Mouse (Mus musculus): ENCODE results near the gene Magoh. TPM values are rescaled to one million over a fixed set of nuclear protein-coding genes. Genes with fewer than 3 reads are reported as not detected.
A peak's percentile ranks its signal among the peaks of the same experiment; 100 is the strongest.

The Magoh gene
- total and polyA plus RNA-seq, 3 experiments: 38.8 to 43.2 (median 40.2) TPM

- Histone ChIP-seq H3K27ac (no peak overlapping the region), H3K4me1 (ENCODE audit: control insufficient read depth, insufficient read depth, low read length) (no peaks in the 10 kb centered on the region), H3K36me3 (ENCODE audit: control insufficient read depth, insufficient read depth, low read length) (no peaks in the 10 kb centered on the region), H3K9ac (ENCODE audit: low read depth, low read length) (no peak overlapping the region), H3K4me3 (no peak overlapping the region), H3K79me2 (replicated peaks; ENCODE audit: control insufficient read depth, insufficient read depth, low read length) (no peaks in the 10 kb centered on the region), H3K27me3 (ENCODE audit: control insufficient read depth, insufficient read depth, low read length) (no peaks in the 10 kb centered on the region)
- DNase-seq: no peak
- 67% methylated on average over 2 of the region's 2 CpGs for WGBS
- TF ChIP-seq CTCF (IDR thresholded peaks at IDR 0.05): no peak
- TF ChIP-seq EP300 (IDR thresholded peaks at IDR 0.05; ENCODE audit: insufficient read depth, low read depth, low read length): no peak
- TF ChIP-seq POLR2A (IDR thresholded peaks at IDR 0.05; ENCODE audit: insufficient read depth, low read depth, low read length): no peak
- intact Hi-C loops (cut with DNase I): no loop called here
Observed at GRCm38 (mm10) chr4:107928269-107928668, 48.7 kb downstream of the Magoh start.

- WGBS: 80% methylated on average over 2 of the region's 2 CpGs
- H3K9ac ChIP-seq (ENCODE audit: low read depth, low read length): no peak overlapping the region
- H3K27ac ChIP-seq: no peak overlapping the region
- no peaks in the 10 kb centered on the region for H3K4me1 ChIP-seq (ENCODE audit: control insufficient read depth, insufficient read depth, low read length)
- no peak for DNase-seq
- H3K4me3 ChIP-seq: no peak overlapping the region
- H3K79me2 ChIP-seq (replicated peaks; ENCODE audit: control insufficient read depth, insufficient read depth, low read length): no peaks in the 10 kb centered on the region
- TF ChIP-seq EP300 (IDR thresholded peaks at IDR 0.05; ENCODE audit: insufficient read depth, low read depth, low read length): no peak
- TF ChIP-seq POLR2A (IDR thresholded peaks at IDR 0.05; ENCODE audit: insufficient read depth, low read depth, low read length): no peak
- TF ChIP-seq CTCF (IDR thresholded peaks at IDR 0.05): no peak
- no peaks in the 10 kb centered on the region for H3K27me3 ChIP-seq (ENCODE audit: control insufficient read depth, insufficient read depth, low read length)
- H3K36me3 ChIP-seq (ENCODE audit: control insufficient read depth, insufficient read depth, low read length): no peaks in the 10 kb centered on the region
- intact Hi-C loops (cut with DNase I): no loop called here
Observed at GRCm38 (mm10) chr4:107928726-107929125, 49.2 kb downstream of the Magoh start.

- no peaks in the 10 kb centered on the region for H3K79me2 ChIP-seq (replicated peaks; ENCODE audit: control insufficient read depth, insufficient read depth, low read length)
- TF ChIP-seq POLR2A (IDR thresholded peaks at IDR 0.05; ENCODE audit: insufficient read depth, low read depth, low read length): no peak
- H3K4me1 ChIP-seq (ENCODE audit: control insufficient read depth, insufficient read depth, low read length): no peaks in the 10 kb centered on the region
- no peaks in the 10 kb centered on the region for H3K36me3 ChIP-seq (ENCODE audit: control insufficient read depth, insufficient read depth, low read length)
- H3K27me3 ChIP-seq (ENCODE audit: control insufficient read depth, insufficient read depth, low read length): no peaks in the 10 kb centered on the region
- WGBS: 75% methylated on average over 3 of the region's 3 CpGs
- H3K4me3 ChIP-seq: no peak overlapping the region
- H3K9ac ChIP-seq (ENCODE audit: low read depth, low read length): no peak overlapping the region
- no peak overlapping the region for H3K27ac ChIP-seq
- no peak for DNase-seq
- intact Hi-C loops (cut with DNase I): no loop called here
Observed at GRCm38 (mm10) chr4:107931453-107931852, 51.9 kb downstream of the Magoh start.

GRCm38 (mm10) chr4:107933239-107933638 lies 53.7 kb downstream of the Magoh start:
- Histone ChIP-seq H3K36me3 (ENCODE audit: control insufficient read depth, insufficient read depth, low read length) (no peaks in the 10 kb centered on the region), H3K27ac (no peak overlapping the region), H3K79me2 (replicated peaks; ENCODE audit: control insufficient read depth, insufficient read depth, low read length) (no peaks in the 10 kb centered on the region), H3K4me1 (ENCODE audit: control insufficient read depth, insufficient read depth, low read length) (peaks cover 3% of the 10 kb centered on the region), H3K27me3 (ENCODE audit: control insufficient read depth, insufficient read depth, low read length) (no peaks in the 10 kb centered on the region), H3K4me3 (no peak overlapping the region), H3K9ac (ENCODE audit: low read depth, low read length) (no peak overlapping the region)
- peak in 1 of 2 experiments; percentile 22 for DNase-seq
- WGBS: 67% methylated on average over 8 of the region's 8 CpGs
- intact Hi-C loops (cut with DNase I): no loop called here
- TF ChIP-seq POLR2A (IDR thresholded peaks at IDR 0.05; ENCODE audit: insufficient read depth, low read depth, low read length) (no peak), EP300 (IDR thresholded peaks at IDR 0.05; ENCODE audit: insufficient read depth, low read depth, low read length) (no peak), CTCF (IDR thresholded peaks at IDR 0.05) (no peak)

- 60% methylated on average over 3 of the region's 3 CpGs for WGBS
- H3K27me3 ChIP-seq (ENCODE audit: control insufficient read depth, insufficient read depth, low read length): no peaks in the 10 kb centered on the region
- no peak overlapping the region for H3K9ac ChIP-seq (ENCODE audit: low read depth, low read length)
- intact Hi-C loops (cut with DNase I): loop anchor here (5.0 kb wide), 1 partner anchor 392 kb away; the partner anchor contains the start of gene Coa7
- H3K4me1 ChIP-seq (ENCODE audit: control insufficient read depth, insufficient read depth, low read length): peaks cover 3% of the 10 kb centered on the region
- H3K27ac ChIP-seq: no peak overlapping the region
- no peak for DNase-seq
- H3K79me2 ChIP-seq (replicated peaks; ENCODE audit: control insufficient read depth, insufficient read depth, low read length): no peaks in the 10 kb centered on the region
- no peaks in the 10 kb centered on the region for H3K36me3 ChIP-seq (ENCODE audit: control insufficient read depth, insufficient read depth, low read length)
- no peak for TF ChIP-seq CTCF (IDR thresholded peaks at IDR 0.05)
- no peak overlapping the region for H3K4me3 ChIP-seq
Observed at GRCm38 (mm10) chr4:107935254-107935653, 55.7 kb downstream of the Magoh start.

Other genes starting within 250 kb of the Magoh start
- gene Dmrtb1, start 195.5 kb upstream of the Magoh start, total RNA-seq (2021): not detected
- 0.31 and 0.38 TPM in 2 replicates for gene Dmrtb1, start 195.5 kb upstream of the Magoh start, polyA plus RNA-seq (2012; rRNA removed)
- 1 to 10 TPM in 1 of 2 experiments, under 1 TPM in 1; 0.68 to 1.1 TPM for gene Lrp8, start 77.5 kb upstream of the Magoh start, total RNA-seq (2021)
- gene Lrp8, start 77.5 kb upstream of the Magoh start, polyA plus RNA-seq (2012; rRNA removed): 0.97 and 1.0 TPM in 2 replicates
- 10 to 100 TPM; 49.4 to 52.6 TPM for gene 0610037L13Rik, start 10.1 kb downstream of the Magoh start, total RNA-seq (2021)
- 41.9 and 62.9 TPM in 2 replicates for gene 0610037L13Rik, start 10.1 kb downstream of the Magoh start, polyA plus RNA-seq (2012; rRNA removed)
- gene Cpt2, start 43.9 kb downstream of the Magoh start, total RNA-seq (2021): 100 to 1,000 TPM; 275 to 281 TPM
- gene Cpt2, start 43.9 kb downstream of the Magoh start, polyA plus RNA-seq (2012; rRNA removed): 278 and 312 TPM in 2 replicates
- gene Slc1a7, start 88.6 kb downstream of the Magoh start, total RNA-seq (2021): under 1 TPM; 0.21 to 0.32 TPM
- 1.2 and 1.9 TPM in 2 replicates for gene Slc1a7, start 88.6 kb downstream of the Magoh start, polyA plus RNA-seq (2012; rRNA removed)
- 10 to 100 TPM; 17.9 to 20.8 TPM for gene Podn, start 216.7 kb downstream of the Magoh start, total RNA-seq (2021)
- gene Podn, start 216.7 kb downstream of the Magoh start, polyA plus RNA-seq (2012; rRNA removed): 63.3 and 79.6 TPM in 2 replicates